Mouse (Mus musculus) spleen, adult 18-20 months (tissue): ENCODE data around the gene Cand1.

ENCODE experiments used
- DNase-seq, 2 experiments: peaks; one replicate each; pipeline ENCODE4 v3.0.0; 2022; ENCODE audit warnings: mixed read lengths in 2 of 2

Gene Cand1

GRCm38 (mm10) chr10:119239969-119240721 lies at the start of gene Cand1:
Cand1 (minus strand) TSS chr10:119240055.
- peak; percentile 99 to 100 for DNase-seq

- DNase-seq: no peak
Observed at GRCm38 (mm10) chr10:119278871-119279270, 39.0 kb upstream of the Cand1 start.

GRCm38 (mm10) chr10:119274333-119274732 lies 34.5 kb upstream of the Cand1 start:
- no peak for DNase-seq

- no peak for DNase-seq
Observed at GRCm38 (mm10) chr10:119272536-119272935, 32.7 kb upstream of the Cand1 start.

GRCm38 (mm10) chr10:119272005-119272404 lies 32.1 kb upstream of the Cand1 start:
- DNase-seq: no peak

GRCm38 (mm10) chr10:119271101-119271500 lies 31.2 kb upstream of the Cand1 start:
- no peak for DNase-seq

- DNase-seq: no peak
Observed at GRCm38 (mm10) chr10:119270384-119270985, 30.6 kb upstream of the Cand1 start.

- DNase-seq: no peak
Observed at GRCm38 (mm10) chr10:119264761-119265160, 24.9 kb upstream of the Cand1 start.

- DNase-seq: no peak
Observed at GRCm38 (mm10) chr10:119262821-119263220, 23.0 kb upstream of the Cand1 start.

GRCm38 (mm10) chr10:119257876-119258275 lies 18.0 kb upstream of the Cand1 start:
- DNase-seq: no peak

GRCm38 (mm10) chr10:119244146-119244545 lies 4.3 kb upstream of the Cand1 start:
- no peak for DNase-seq

GRCm38 (mm10) chr10:119240722-119241089 lies 851 bp upstream of the Cand1 start:
- DNase-seq: peak in 1 of 2 experiments; percentile 31

- no peak for DNase-seq
Observed at GRCm38 (mm10) chr10:119239633-119239968, 254 bp downstream of the Cand1 start.

- DNase-seq: peak in 1 of 2 experiments; percentile 26
Observed at GRCm38 (mm10) chr10:119238985-119239631, 747 bp downstream of the Cand1 start.

GRCm38 (mm10) chr10:119231526-119231925 lies 8.3 kb downstream of the Cand1 start:
- no peak for DNase-seq

- DNase-seq: no peak
Observed at GRCm38 (mm10) chr10:119230703-119231102, 9.2 kb downstream of the Cand1 start.

GRCm38 (mm10) chr10:119230074-119230669 lies 9.7 kb downstream of the Cand1 start:
- no peak for DNase-seq

GRCm38 (mm10) chr10:119223686-119224085 lies 16.2 kb downstream of the Cand1 start:
- no peak for DNase-seq

- no peak for DNase-seq
Observed at GRCm38 (mm10) chr10:119221631-119222030, 18.2 kb downstream of the Cand1 start.

GRCm38 (mm10) chr10:119219415-119219814 lies 20.4 kb downstream of the Cand1 start:
- no peak for DNase-seq

- no peak for DNase-seq
Observed at GRCm38 (mm10) chr10:119218274-119219080, 21.4 kb downstream of the Cand1 start.

- no peak for DNase-seq
Observed at GRCm38 (mm10) chr10:119212443-119212842, 27.4 kb downstream of the Cand1 start.

- no peak for DNase-seq
Observed at GRCm38 (mm10) chr10:119211251-119211650, 28.6 kb downstream of the Cand1 start.
